Mouse (Mus musculus): Measurements from ENCODE around the gene Pfkfb4. TPM values are rescaled to one million over a fixed set of nuclear protein-coding genes. Genes with fewer than 3 reads are reported as not detected.

Gene Pfkfb4
- total RNA-seq (2017), result 15.3 and 40.1 TPM in 2 replicates

GRCm38 (mm10) chr9:108991428-108992084 lies at the start of gene Pfkfb4:
TSS of gene Pfkfb4 (plus strand) at chr9:108991778.
- peak; percentile 90 to 95 for ATAC-seq (replicated peaks in 1 of 2; ENCODE audit: insufficient read depth in 1 of 2, low FRiP score in 2 of 2, low TSS enrichment in 1 of 2, low read depth in 1 of 2, poor library complexity in 2 of 2, severe bottlenecking in 2 of 2)

- no peak for ATAC-seq (replicated peaks in 1 of 2; ENCODE audit: insufficient read depth in 1 of 2, low FRiP score in 2 of 2, low TSS enrichment in 1 of 2, low read depth in 1 of 2, poor library complexity in 2 of 2, severe bottlenecking in 2 of 2)
Observed at GRCm38 (mm10) chr9:108945111-108945510, 46.5 kb upstream of the Pfkfb4 start.

GRCm38 (mm10) chr9:108945608-108946007 lies 46.0 kb upstream of the Pfkfb4 start:
- no peak for ATAC-seq (replicated peaks in 1 of 2; ENCODE audit: insufficient read depth in 1 of 2, low FRiP score in 2 of 2, low TSS enrichment in 1 of 2, low read depth in 1 of 2, poor library complexity in 2 of 2, severe bottlenecking in 2 of 2)

GRCm38 (mm10) chr9:108949231-108949966 lies 42.2 kb upstream of the Pfkfb4 start:
- ATAC-seq (replicated peaks in 1 of 2; ENCODE audit: insufficient read depth in 1 of 2, low FRiP score in 2 of 2, low TSS enrichment in 1 of 2, low read depth in 1 of 2, poor library complexity in 2 of 2, severe bottlenecking in 2 of 2), result no peak

GRCm38 (mm10) chr9:108949967-108950728 lies 41.4 kb upstream of the Pfkfb4 start:
- no peak for ATAC-seq (replicated peaks in 1 of 2; ENCODE audit: insufficient read depth in 1 of 2, low FRiP score in 2 of 2, low TSS enrichment in 1 of 2, low read depth in 1 of 2, poor library complexity in 2 of 2, severe bottlenecking in 2 of 2)

GRCm38 (mm10) chr9:108953081-108953636 lies 38.4 kb upstream of the Pfkfb4 start, which contains the start of gene Col7a1:
TSS of gene Col7a1 (plus strand) at chr9:108953586.
- no peak for ATAC-seq (replicated peaks in 1 of 2; ENCODE audit: insufficient read depth in 1 of 2, low FRiP score in 2 of 2, low TSS enrichment in 1 of 2, low read depth in 1 of 2, poor library complexity in 2 of 2, severe bottlenecking in 2 of 2)

GRCm38 (mm10) chr9:108955241-108955640 lies 36.3 kb upstream of the Pfkfb4 start:
- no peak for ATAC-seq (replicated peaks in 1 of 2; ENCODE audit: insufficient read depth in 1 of 2, low FRiP score in 2 of 2, low TSS enrichment in 1 of 2, low read depth in 1 of 2, poor library complexity in 2 of 2, severe bottlenecking in 2 of 2)

GRCm38 (mm10) chr9:108955846-108956245 lies 35.7 kb upstream of the Pfkfb4 start:
- no peak for ATAC-seq (replicated peaks in 1 of 2; ENCODE audit: insufficient read depth in 1 of 2, low FRiP score in 2 of 2, low TSS enrichment in 1 of 2, low read depth in 1 of 2, poor library complexity in 2 of 2, severe bottlenecking in 2 of 2)

GRCm38 (mm10) chr9:108963577-108963976 lies 28.0 kb upstream of the Pfkfb4 start:
- ATAC-seq (replicated peaks in 1 of 2; ENCODE audit: insufficient read depth in 1 of 2, low FRiP score in 2 of 2, low TSS enrichment in 1 of 2, low read depth in 1 of 2, poor library complexity in 2 of 2, severe bottlenecking in 2 of 2), result no peak

GRCm38 (mm10) chr9:108964338-108964737 lies 27.2 kb upstream of the Pfkfb4 start:
- ATAC-seq (replicated peaks in 1 of 2; ENCODE audit: insufficient read depth in 1 of 2, low FRiP score in 2 of 2, low TSS enrichment in 1 of 2, low read depth in 1 of 2, poor library complexity in 2 of 2, severe bottlenecking in 2 of 2), result no peak

- ATAC-seq (replicated peaks in 1 of 2; ENCODE audit: insufficient read depth in 1 of 2, low FRiP score in 2 of 2, low TSS enrichment in 1 of 2, low read depth in 1 of 2, poor library complexity in 2 of 2, severe bottlenecking in 2 of 2), result no peak
Observed at GRCm38 (mm10) chr9:108970623-108971022, 21.0 kb upstream of the Pfkfb4 start.

GRCm38 (mm10) chr9:108976483-108976882 lies 15.1 kb upstream of the Pfkfb4 start:
- ATAC-seq (replicated peaks in 1 of 2; ENCODE audit: insufficient read depth in 1 of 2, low FRiP score in 2 of 2, low TSS enrichment in 1 of 2, low read depth in 1 of 2, poor library complexity in 2 of 2, severe bottlenecking in 2 of 2), result no peak

GRCm38 (mm10) chr9:108977966-108978365 lies 13.6 kb upstream of the Pfkfb4 start:
- no peak for ATAC-seq (replicated peaks in 1 of 2; ENCODE audit: insufficient read depth in 1 of 2, low FRiP score in 2 of 2, low TSS enrichment in 1 of 2, low read depth in 1 of 2, poor library complexity in 2 of 2, severe bottlenecking in 2 of 2)

- no peak for ATAC-seq (replicated peaks in 1 of 2; ENCODE audit: insufficient read depth in 1 of 2, low FRiP score in 2 of 2, low TSS enrichment in 1 of 2, low read depth in 1 of 2, poor library complexity in 2 of 2, severe bottlenecking in 2 of 2)
Observed at GRCm38 (mm10) chr9:108982498-108982897, 9.1 kb upstream of the Pfkfb4 start.

- no peak for ATAC-seq (replicated peaks in 1 of 2; ENCODE audit: insufficient read depth in 1 of 2, low FRiP score in 2 of 2, low TSS enrichment in 1 of 2, low read depth in 1 of 2, poor library complexity in 2 of 2, severe bottlenecking in 2 of 2)
Observed at GRCm38 (mm10) chr9:108983209-108983608, 8.4 kb upstream of the Pfkfb4 start.

- no peak for ATAC-seq (replicated peaks in 1 of 2; ENCODE audit: insufficient read depth in 1 of 2, low FRiP score in 2 of 2, low TSS enrichment in 1 of 2, low read depth in 1 of 2, poor library complexity in 2 of 2, severe bottlenecking in 2 of 2)
Observed at GRCm38 (mm10) chr9:108985710-108986109, 5.9 kb upstream of the Pfkfb4 start, which contains the start of gene Ucn2. TSS of gene Ucn2 (plus strand) at chr9:108986010.

- no peak for ATAC-seq (replicated peaks in 1 of 2; ENCODE audit: insufficient read depth in 1 of 2, low FRiP score in 2 of 2, low TSS enrichment in 1 of 2, low read depth in 1 of 2, poor library complexity in 2 of 2, severe bottlenecking in 2 of 2)
Observed at GRCm38 (mm10) chr9:108987704-108988350, 3.8 kb upstream of the Pfkfb4 start.

All from hematopoietic stem cell, adult 5-6 weeks (primary cell).